Mouse (Mus musculus) bone marrow macrophage, adult 2 months (primary cell): ENCODE measurements around the gene Hoxb2.

Experiments
- CTCF ChIP-seq: IDR thresholded peaks from 2 replicates; pipeline ENCODE4 v1.5.1; 2012; ENCODE audit warnings: low read depth, mild to moderate bottlenecking, low read length, moderate library complexity
- POLR2A ChIP-seq: IDR thresholded peaks from 2 replicates; pipeline ENCODE4 v1.6.1; 2012; ENCODE audit warnings: mild to moderate bottlenecking, low read depth, low read length, borderline replicate concordance

GRCm38 (mm10) chr11:96345220-96345892, 5.0 kb upstream of the Hoxb2 start:
- TF ChIP-seq CTCF (no peak), POLR2A (no peak)
